Mouse (Mus musculus) liver, embryonic 16.5 days (tissue): ENCODE results near the gene Fam102a. TPM values are rescaled to one million over a fixed set of nuclear protein-coding genes. Genes with fewer than 3 reads are reported as not detected.
"Not testable (repeated sequence)": the region's sequence is repeated elsewhere in the genome, so short reads cannot be mapped to it uniquely, and the experiment has no call there.

Source experiments
- ATAC-seq: fragments of 200-750 bp; cut with Nextera tagmentation; 2 replicates; pipeline ENCODE4 v1.8.0; 2017; ENCODE audit warnings: low read depth, mild to moderate bottlenecking, moderate number of reproducible peaks, moderate library complexity
- H3K27ac ChIP-seq: fragments of 300-500 bp; sonication (generic); 2 replicates; pipeline ENCODE4 v1.5.1; 2014; ENCODE audit warnings: mild to moderate bottlenecking, low read length
- H3K27me3 ChIP-seq: fragments of 300-500 bp; sonication (generic); 2 replicates; pipeline ENCODE4 v1.6.1; 2014; ENCODE audit warnings: low read depth, low read length, mixed read lengths; ENCODE audit not compliant: control insufficient read depth, insufficient read depth
- H3K36me3 ChIP-seq: fragments of 300-500 bp; sonication (generic); 2 replicates; pipeline ENCODE4 v1.6.1; 2014; ENCODE audit warnings: mild to moderate bottlenecking; ENCODE audit not compliant: control insufficient read depth, insufficient read depth
- H3K4me1 ChIP-seq: fragments of 300-500 bp; sonication (generic); 2 replicates; pipeline ENCODE4 v1.6.1; 2014; ENCODE audit warnings: low read depth, low read length, mixed read lengths; ENCODE audit not compliant: control insufficient read depth
- H3K4me2 ChIP-seq: fragments of 300-500 bp; sonication (generic); 2 replicates; pipeline ENCODE4 v1.6.1; 2014; ENCODE audit warnings: low read depth, low read length, mixed read lengths
- H3K4me3 ChIP-seq: fragments of 300-500 bp; sonication (generic); 2 replicates; pipeline ENCODE4 v1.5.1; 2014; ENCODE audit warnings: low read depth, mild to moderate bottlenecking, low read length
- H3K9ac ChIP-seq: fragments of 300-500 bp; sonication (generic); 2 replicates; pipeline ENCODE4 v1.6.1; 2014; ENCODE audit warnings: low read depth, low read length
- H3K9me3 ChIP-seq: fragments of 300-500 bp; sonication (generic); replicated peaks from 2 replicates; pipeline ENCODE4 v1.6.1; 2016; ENCODE audit warnings: low read length; ENCODE audit not compliant: control insufficient read depth
- WGBS: fragments of 180-500 bp; shearing (Covaris S2); extraction: QIAGEN DNeasy Blood & Tissue Kit; methylation state at CpG from one replicate; pipeline ENCODE4 v1.1.7; 2014; ENCODE audit not compliant: insufficient replicate concordance; 5-methylcytosine and 5-hydroxymethylcytosine counted together
- polyA plus RNA-seq: library from polyadenylated mRNA; unstranded; fragments of >200 nt; fragmentation: Nextera tagmentation; extraction: Ambion mirVana; gene quantifications from 2 replicates; pipeline ENCODE4 v1.2.1, GENCODE M21; 2015

The Fam102a gene
- polyA plus RNA-seq = 1.6 TPM in 2 replicates

- Histone ChIP-seq H3K9ac (peak within 1 kb of the TSS; percentile 73), H3K27me3 (peaks cover 42% of the 10 kb centered on the region), H3K36me3 (no peaks in the 10 kb centered on the region), H3K27ac (peak within 1 kb of the TSS; percentile 85), H3K4me3 (peak within 1 kb of the TSS; percentile 77), H3K9me3 (no peaks in the 10 kb centered on the region), H3K4me1 (peaks cover 29% of the 10 kb centered on the region), H3K4me2 (peak within 1 kb of the TSS; percentile 99)
- ATAC-seq = peak; percentile 94
- under 1% methylated on average over 66 of the region's 67 CpGs for WGBS
These were observed at the start of gene Fam102a for GRCm38 (mm10) chr2:32534733-32535471. Fam102a (plus strand) TSS chr2:32535332.

GRCm38 (mm10) chr2:32485751-32486150 is 49.4 kb upstream of the Fam102a start:
- H3K27me3 ChIP-seq = no peaks in the 10 kb centered on the region
- H3K4me3 ChIP-seq = no peak overlapping the region
- 90% methylated on average over 4 of the region's 4 CpGs for whole genome bisulfite sequencing
- H3K36me3 ChIP-seq = no peaks in the 10 kb centered on the region
- H3K4me1 ChIP-seq = peaks cover 9% of the 10 kb centered on the region
- no peak for ATAC-seq
- no peak overlapping the region for H3K9ac ChIP-seq
- H3K9me3 ChIP-seq = no peaks in the 10 kb centered on the region
- no peak overlapping the region for H3K27ac ChIP-seq
- H3K4me2 ChIP-seq = no peak overlapping the region

DNA sequence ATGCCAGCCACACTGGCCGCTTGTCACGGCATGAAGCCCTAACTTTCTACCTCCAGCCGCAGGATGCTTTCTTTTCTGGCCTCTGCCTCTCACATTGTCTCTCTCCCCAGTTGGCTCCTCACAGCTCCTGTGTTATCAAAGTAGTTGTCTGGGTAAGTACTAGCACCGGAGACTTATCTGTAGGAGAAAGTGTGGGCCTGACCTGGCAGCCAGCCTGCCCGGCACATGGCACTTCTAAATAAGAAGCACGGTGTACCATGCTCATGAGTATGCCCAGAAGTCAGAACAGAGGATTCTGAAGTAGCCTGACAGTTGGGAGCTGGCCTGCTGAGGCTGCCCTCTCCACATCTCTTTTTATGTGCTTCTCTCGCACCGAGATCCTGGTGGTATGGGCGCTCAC is 49.0 kb upstream of the Fam102a start:
- H3K4me1 ChIP-seq = peaks cover 9% of the 10 kb centered on the region
- H3K9me3 ChIP-seq = no peaks in the 10 kb centered on the region
- WGBS = 50% methylated on average over 9 of the region's 9 CpGs
- H3K9ac ChIP-seq = no peak overlapping the region
- H3K4me3 ChIP-seq = no peak overlapping the region
- H3K4me2 ChIP-seq = no peak overlapping the region
- no peak overlapping the region for H3K27ac ChIP-seq
- no peaks in the 10 kb centered on the region for H3K36me3 ChIP-seq
- peak; percentile 64; the same call in 1 of the 2 replicates for ATAC-seq
- H3K27me3 ChIP-seq = no peaks in the 10 kb centered on the region

- Histone ChIP-seq H3K9ac (no peak overlapping the region), H3K9me3 (no peaks in the 10 kb centered on the region), H3K4me2 (no peak overlapping the region), H3K27me3 (no peaks in the 10 kb centered on the region), H3K27ac (no peak overlapping the region), H3K4me3 (no peak overlapping the region), H3K4me1 (peaks cover 9% of the 10 kb centered on the region), H3K36me3 (no peaks in the 10 kb centered on the region)
- ATAC-seq = peak; percentile 63
- WGBS = 1% methylated on average over 6 of the region's 6 CpGs
These were observed 48.0 kb upstream of the Fam102a start for GRCm38 (mm10) chr2:32487124-32487623.

DNA sequence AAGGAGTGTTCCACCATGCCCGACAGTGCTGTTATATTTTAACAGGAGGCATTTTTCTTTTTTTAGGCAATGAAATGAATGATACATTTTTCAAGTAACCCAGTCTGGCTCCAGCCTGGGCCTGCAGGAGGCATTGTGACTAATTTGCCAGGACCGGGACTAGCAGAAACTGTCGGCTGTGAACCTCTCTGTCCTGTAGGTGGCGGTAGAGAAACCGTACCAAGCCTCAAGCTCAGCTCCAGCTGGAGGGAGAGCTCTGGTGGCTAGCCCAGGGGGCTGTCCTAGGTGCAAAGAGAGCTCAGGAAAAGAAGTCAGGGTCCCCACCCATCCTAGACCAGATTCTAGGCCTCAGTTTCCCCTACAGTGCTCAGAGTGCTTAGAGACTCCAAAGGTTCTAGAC is 46.5 kb upstream of the Fam102a start:
- Histone ChIP-seq H3K4me3 (no peak overlapping the region), H3K9me3 (no peaks in the 10 kb centered on the region), H3K9ac (no peak overlapping the region), H3K4me2 (no peak overlapping the region), H3K36me3 (no peaks in the 10 kb centered on the region), H3K4me1 (peaks cover 9% of the 10 kb centered on the region), H3K27me3 (no peaks in the 10 kb centered on the region), H3K27ac (no peak overlapping the region)
- 2% methylated on average over 5 of the region's 5 CpGs for WGBS
- no peak for ATAC-seq

- not testable (repeated sequence) for H3K27me3 ChIP-seq, H3K4me2 ChIP-seq, ATAC-seq, H3K4me3 ChIP-seq, H3K9ac ChIP-seq, H3K9me3 ChIP-seq, H3K27ac ChIP-seq, H3K36me3 ChIP-seq
- H3K4me1 ChIP-seq = peaks cover 23% of the 10 kb centered on the region
These were observed 44.4 kb upstream of the Fam102a start for GRCm38 (mm10) chr2:32490730-32491129.

DNA sequence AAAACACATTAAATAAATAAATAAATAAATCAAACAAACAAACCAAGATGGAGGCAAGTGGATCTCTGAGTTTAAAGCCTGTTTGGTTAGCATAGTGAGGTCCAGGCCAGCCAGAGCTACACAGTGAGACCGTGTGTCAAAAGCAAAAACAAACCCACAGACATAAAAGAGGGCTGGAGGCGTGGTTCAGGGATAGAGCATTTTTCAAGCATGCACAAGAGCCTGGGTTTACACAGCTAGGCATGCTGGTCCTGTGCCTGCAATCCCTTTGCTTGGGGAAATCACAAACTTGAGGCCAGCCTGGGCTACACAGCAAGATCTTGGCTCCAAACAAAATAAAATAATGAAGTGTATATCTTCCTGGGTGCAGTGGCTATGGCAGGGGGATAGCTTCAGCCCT is 42.5 kb upstream of the Fam102a start:
- no peak overlapping the region for H3K27ac ChIP-seq
- no peaks in the 10 kb centered on the region for H3K27me3 ChIP-seq
- peaks cover 17% of the 10 kb centered on the region for H3K4me1 ChIP-seq
- no peak overlapping the region for H3K4me3 ChIP-seq
- 37% methylated on average over 2 of the region's 2 CpGs for WGBS
- H3K9me3 ChIP-seq = no peaks in the 10 kb centered on the region
- no peak for ATAC-seq
- H3K36me3 ChIP-seq = no peaks in the 10 kb centered on the region
- no peak overlapping the region for H3K9ac ChIP-seq
- H3K4me2 ChIP-seq = no peak overlapping the region

DNA sequence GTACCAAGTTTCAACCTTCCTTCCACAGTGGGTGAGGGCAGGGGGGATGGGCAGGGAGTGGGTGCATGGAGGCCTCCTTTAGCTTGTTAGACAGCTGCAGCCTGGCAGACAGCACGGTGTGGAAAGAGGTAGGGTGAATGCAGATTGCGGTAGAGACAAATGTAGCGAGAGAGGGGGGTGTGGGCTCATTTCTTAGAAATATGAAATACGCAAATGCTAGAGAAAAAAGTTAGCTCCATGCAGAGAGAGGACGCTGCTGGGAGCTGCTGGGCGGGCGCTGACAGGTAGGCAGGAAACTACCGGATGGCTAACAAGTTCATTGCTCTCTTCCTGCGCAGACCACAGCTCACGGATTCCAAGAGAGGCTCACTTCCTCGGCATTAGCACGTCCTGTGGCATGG is 41.8 kb upstream of the Fam102a start:
- 20% methylated on average over 12 of the region's 12 CpGs for WGBS
- H3K4me3 ChIP-seq = no peak overlapping the region
- ATAC-seq = no peak
- no peak overlapping the region; the same call in 1 of the 2 replicates for H3K9ac ChIP-seq
- H3K4me1 ChIP-seq = peaks cover 17% of the 10 kb centered on the region
- H3K9me3 ChIP-seq = no peaks in the 10 kb centered on the region
- no peak overlapping the region for H3K4me2 ChIP-seq
- H3K36me3 ChIP-seq = no peaks in the 10 kb centered on the region
- H3K27me3 ChIP-seq = no peaks in the 10 kb centered on the region
- H3K27ac ChIP-seq = no peak overlapping the region

GRCm38 (mm10) chr2:32494522-32494921 is 40.6 kb upstream of the Fam102a start:
- 10% methylated on average over 2 of the region's 2 CpGs for WGBS
- Histone ChIP-seq H3K9ac (no peak overlapping the region), H3K27me3 (no peaks in the 10 kb centered on the region), H3K4me2 (no peak overlapping the region), H3K4me3 (no peak overlapping the region), H3K9me3 (no peaks in the 10 kb centered on the region), H3K4me1 (peaks cover 17% of the 10 kb centered on the region), H3K36me3 (no peaks in the 10 kb centered on the region), H3K27ac (peak overlapping the region; percentile 33)
- ATAC-seq = no peak
